Comparison of ENCODE assay signal across 19 mouse cellular contexts in genomic region chr17:29316891-29317290, GRCm38 (mm10). TPM values are rescaled to one million over a fixed set of nuclear protein-coding genes. Genes with fewer than 3 reads are reported as not detected.
DNase-seq lines count a peak whose midpoint lies in the region; ATAC-seq and TF ChIP-seq lines count a peak whose summit lies in the region.
"Had no signal": no experiment of that assay in that cellular context is flagged by ENCODE, and none has a peak within 500 bp of the region (broad histone marks: within the 10 kb centered on the region; RNA-seq: fewer than 3 reads in every experiment).

No protein-coding gene starts in this region.

- H3K4me3 ChIP-seq in forebrain, embryonic 10.5 days: no peak overlapping the region
- no peak overlapping the region for H3K4me3 ChIP-seq in forebrain, postnatal 0 days (ENCODE audit: low read depth, low read length)
- H3K4me3 ChIP-seq in heart, embryonic 15.5 days: no peak overlapping the region
- H3K4me3 ChIP-seq in liver, adult 2 months (ENCODE audit: insufficient read depth, low read depth, low read length): no peak overlapping the region
- no peak overlapping the region for H3K4me3 ChIP-seq in liver, embryonic 12.5 days
- no peak overlapping the region for H3K4me3 ChIP-seq in thymus, adult 2 months (ENCODE audit: control insufficient read depth, insufficient read depth, low read length)
- H3K4me3 ChIP-seq: erythroblast, embryonic 14.5 days; hindbrain, embryonic 15.5 days; neural tube, embryonic 15.5 days had no signal

- peaks cover 34% of the 10 kb centered on the region for H3K27me3 ChIP-seq in forebrain, embryonic 10.5 days (ENCODE audit: poor library complexity, severe bottlenecking)
- H3K27me3 ChIP-seq in forebrain, postnatal 0 days (ENCODE audit: insufficient read depth, low read length): no peaks in the 10 kb centered on the region
- peaks cover 4% of the 10 kb centered on the region for H3K27me3 ChIP-seq in heart, embryonic 15.5 days
- H3K27me3 ChIP-seq in liver, adult 2 months (ENCODE audit: control insufficient read depth, insufficient read depth, low read length): no peaks in the 10 kb centered on the region; the same call in 1 of the 2 replicates
- peaks cover 41% of the 10 kb centered on the region for H3K27me3 ChIP-seq in liver, embryonic 12.5 days (replicated peaks)
- H3K27me3 ChIP-seq in thymus, adult 2 months (ENCODE audit: control insufficient read depth, insufficient read depth, low read length): no peaks in the 10 kb centered on the region

- WGBS in forebrain, embryonic 10.5 days: 74% methylated on average over 3 of the region's 3 CpGs
- 61% methylated on average over 3 of the region's 3 CpGs for WGBS in forebrain, postnatal 0 days
- 46% methylated on average over 3 of the region's 3 CpGs for WGBS in heart, embryonic 15.5 days
- 80% methylated on average over 3 of the region's 3 CpGs for WGBS in liver, adult 2 months
- WGBS in liver, embryonic 12.5 days (ENCODE audit: insufficient replicate concordance): 62% methylated on average over 3 of the region's 3 CpGs
- WGBS in thymus, adult 2 months: 96% methylated on average over 3 of the region's 3 CpGs

- intact Hi-C loops in heart, postnatal 14 days (cut with DNase I): no loop called here

- no peak overlapping the region for H3K4me2 ChIP-seq in forebrain, postnatal 0 days (ENCODE audit: low read depth)
- no peak overlapping the region for H3K4me2 ChIP-seq in heart, embryonic 15.5 days
- H3K4me2 ChIP-seq in liver, embryonic 12.5 days: no peak overlapping the region
- H3K4me2 ChIP-seq: hindbrain, embryonic 15.5 days; neural tube, embryonic 15.5 days had no signal

- no peak for DNase-seq in forebrain, embryonic 10.5 days (ENCODE audit: extremely low spot score, low spot score)
- DNase-seq in forebrain, postnatal 0 days: no peak
- no peak for DNase-seq in heart, postnatal 14 days
- DNase-seq in liver, adult 2 months (ENCODE audit: extremely low read depth, low read depth, low spot score): no peak
- DNase-seq in thymus, adult 2 months: no peak
- no peak for DNase-seq in left cerebral cortex, adult 11 months (ENCODE audit: low spot score)
- DNase-seq: adrenal gland, postnatal 36 days; cerebellum, postnatal 10 days; embryo, embryonic 11 days; gastrocnemius, postnatal 25 days; lung, postnatal 14 days had no signal

- peaks cover 42% of the 10 kb centered on the region for H3K4me1 ChIP-seq in forebrain, embryonic 10.5 days
- no peaks in the 10 kb centered on the region for H3K4me1 ChIP-seq in forebrain, postnatal 0 days (ENCODE audit: insufficient read depth)
- peaks cover 13% of the 10 kb centered on the region for H3K4me1 ChIP-seq in heart, embryonic 15.5 days (replicated peaks)
- H3K4me1 ChIP-seq in liver, adult 2 months (ENCODE audit: control insufficient read depth, insufficient read depth, low read length): no peaks in the 10 kb centered on the region; the same call in 1 of the 2 replicates
- peaks cover 19% of the 10 kb centered on the region for H3K4me1 ChIP-seq in liver, embryonic 12.5 days
- H3K4me1 ChIP-seq in thymus, adult 2 months (replicated peaks; ENCODE audit: control insufficient read depth, insufficient read depth, low read length): no peaks in the 10 kb centered on the region

- H3K9ac ChIP-seq in forebrain, postnatal 0 days: no peak overlapping the region
- H3K9ac ChIP-seq in heart, embryonic 15.5 days: no peak overlapping the region
- H3K9ac ChIP-seq in liver, adult 2 months (ENCODE audit: low read depth, low read length): no peak overlapping the region
- no peak overlapping the region for H3K9ac ChIP-seq in liver, embryonic 12.5 days
- H3K9ac ChIP-seq: hindbrain, embryonic 15.5 days; liver, embryonic 14.5 days; neural tube, embryonic 15.5 days had no signal

- no peaks in the 10 kb centered on the region for H3K79me2 ChIP-seq in liver, adult 2 months (ENCODE audit: control insufficient read depth, insufficient read depth, low read length)

- ATAC-seq in forebrain, postnatal 0 days: no peak
- no peak for ATAC-seq in heart, embryonic 15.5 days (replicated peaks; ENCODE audit: insufficient number of reproducible peaks, insufficient read depth, low FRiP score, low read depth)
- no peak for ATAC-seq in liver, embryonic 12.5 days
- ATAC-seq: activated CD4-positive, CD25-positive, alpha-beta regulatory T cell, adult 4 months; intestine, postnatal 0 days had no signal

- no peak for TF ChIP-seq CTCF in forebrain, postnatal 0 days (IDR thresholded peaks at IDR 0.05; ENCODE audit: low read depth)
- no peak for TF ChIP-seq CTCF in liver, adult 2 months (IDR thresholded peaks at IDR 0.05; ENCODE audit: low read depth, low read length)
- no peak for TF ChIP-seq CTCF in thymus, adult 2 months (IDR thresholded peaks at IDR 0.05; ENCODE audit: borderline replicate concordance, control insufficient read depth, extremely low read depth, insufficient read depth, low read length, poor library complexity)

- no peak for TF ChIP-seq POLR2A in liver, adult 2 months (IDR thresholded peaks at IDR 0.05; ENCODE audit: extremely low read depth, insufficient read depth, low read length)
- TF ChIP-seq POLR2A in thymus, adult 2 months (IDR thresholded peaks at IDR 0.05; ENCODE audit: control insufficient read depth, extremely low read depth, insufficient read depth, low read length, poor library complexity): no peak

- peak overlapping the region; percentile 48; the same call in 1 of the 2 replicates for H3K27ac ChIP-seq in forebrain, embryonic 10.5 days
- H3K27ac ChIP-seq in forebrain, postnatal 0 days (ENCODE audit: low read depth, low read length): no peak overlapping the region
- H3K27ac ChIP-seq in heart, embryonic 15.5 days: peak overlapping the region; percentile 61
- peak overlapping the region; percentile 78 for H3K27ac ChIP-seq in liver, adult 2 months (replicated peaks; ENCODE audit: insufficient read depth, low read depth, low read length)
- H3K27ac ChIP-seq in liver, embryonic 12.5 days: no peak overlapping the region
- no peak overlapping the region for H3K27ac ChIP-seq in thymus, adult 2 months (ENCODE audit: control insufficient read depth, insufficient read depth, low read length)
- H3K27ac ChIP-seq: hindbrain, embryonic 15.5 days; liver, embryonic 14.5 days; neural tube, embryonic 15.5 days had no signal

- no peaks in the 10 kb centered on the region for H3K36me3 ChIP-seq in forebrain, embryonic 10.5 days (replicated peaks)
- no peaks in the 10 kb centered on the region for H3K36me3 ChIP-seq in forebrain, postnatal 0 days (ENCODE audit: insufficient read depth)
- H3K36me3 ChIP-seq in heart, embryonic 15.5 days: no peaks in the 10 kb centered on the region
- no peaks in the 10 kb centered on the region for H3K36me3 ChIP-seq in liver, adult 2 months (ENCODE audit: control insufficient read depth, insufficient read depth, low read length)
- no peaks in the 10 kb centered on the region for H3K36me3 ChIP-seq in liver, embryonic 12.5 days
- H3K36me3 ChIP-seq in thymus, adult 2 months (ENCODE audit: control insufficient read depth, insufficient read depth, low read length): no peaks in the 10 kb centered on the region
- H3K36me3 ChIP-seq: hindbrain, embryonic 15.5 days; neural tube, embryonic 15.5 days had no signal

- peaks cover 6% of the 10 kb centered on the region for H3K9me3 ChIP-seq in forebrain, embryonic 10.5 days
- H3K9me3 ChIP-seq in forebrain, postnatal 0 days (ENCODE audit: low read length): no peaks in the 10 kb centered on the region
- no peaks in the 10 kb centered on the region for H3K9me3 ChIP-seq in heart, embryonic 15.5 days (replicated peaks)
- 0 out of 2 replicates have a peak, but pooled peaks cover 4% of the 10 kb centered on the region for H3K9me3 ChIP-seq in liver, embryonic 12.5 days (replicated peaks)
- H3K9me3 ChIP-seq: hindbrain, embryonic 15.5 days; neural tube, embryonic 15.5 days had no signal

RNA-seq across cellular contexts. Expression of gene Pi16, which starts 0.6 kb away (rescaled TPM):
- 0.71 and 0.73 TPM in 2 replicates for polyA plus RNA-seq in forebrain, embryonic 10.5 days (2016; fragmentation: Nextera tagmentation; extraction: Ambion mirVana)
- total RNA-seq in forebrain, postnatal 0 days (2014; rRNA removed): 3.5 and 5.7 TPM in 2 replicates
- 1.7 and 2.0 TPM in 2 replicates for polyA plus RNA-seq in forebrain, postnatal 0 days (2015; fragmentation: Nextera tagmentation; extraction: Ambion mirVana)
- 4.3 and 5.8 TPM in 2 replicates for polyA plus RNA-seq in heart, embryonic 15.5 days (2015; fragmentation: Nextera tagmentation; extraction: Ambion mirVana)
- 10 to 100 TPM; 34.3 to 47.8 TPM for total RNA-seq in heart, postnatal 14 days (2021)
- total RNA-seq in liver, adult 2 months (2014; rRNA removed): 0.13 and 0.28 TPM in 2 replicates
- 0.07 and 0.10 TPM in 2 replicates for polyA plus RNA-seq in liver, adult 2 months (2012; rRNA removed)
- 0.37 and 0.59 TPM in 2 replicates for polyA plus RNA-seq in liver, embryonic 12.5 days (2016; fragmentation: Nextera tagmentation; extraction: Ambion mirVana)
- polyA plus RNA-seq in thymus, adult 2 months (2012; rRNA removed): 22.7 and 24.5 TPM in 2 replicates

RNA-seq across cellular contexts. Expression of gene Mtch1, which starts 30.8 kb away (rescaled TPM):
- polyA plus RNA-seq in forebrain, embryonic 10.5 days (2016; fragmentation: Nextera tagmentation; extraction: Ambion mirVana): 255 and 270 TPM in 2 replicates
- total RNA-seq in forebrain, postnatal 0 days (2014; rRNA removed): 556 and 595 TPM in 2 replicates
- 459 and 504 TPM in 2 replicates for polyA plus RNA-seq in forebrain, postnatal 0 days (2015; fragmentation: Nextera tagmentation; extraction: Ambion mirVana)
- 224 and 299 TPM in 2 replicates for polyA plus RNA-seq in heart, embryonic 15.5 days (2015; fragmentation: Nextera tagmentation; extraction: Ambion mirVana)
- 100 to 1,000 TPM; 272 to 279 TPM for total RNA-seq in heart, postnatal 14 days (2021)
- total RNA-seq in liver, adult 2 months (2014; rRNA removed): 82.7 and 93.8 TPM in 2 replicates
- polyA plus RNA-seq in liver, adult 2 months (2012; rRNA removed): 136 and 143 TPM in 2 replicates
- 107 and 109 TPM in 2 replicates for polyA plus RNA-seq in liver, embryonic 12.5 days (2016; fragmentation: Nextera tagmentation; extraction: Ambion mirVana)
- 332 and 354 TPM in 2 replicates for polyA plus RNA-seq in thymus, adult 2 months (2012; rRNA removed)

RNA-seq across cellular contexts. Expression of gene Fgd2, which starts 43.8 kb away (rescaled TPM):
- 5.4 and 6.3 TPM in 2 replicates for polyA plus RNA-seq in forebrain, embryonic 10.5 days (2016; fragmentation: Nextera tagmentation; extraction: Ambion mirVana)
- total RNA-seq in forebrain, postnatal 0 days (2014; rRNA removed): 15.9 and 17.3 TPM in 2 replicates
- polyA plus RNA-seq in forebrain, postnatal 0 days (2015; fragmentation: Nextera tagmentation; extraction: Ambion mirVana): 9.2 and 14.1 TPM in 2 replicates
- 3.0 and 7.0 TPM in 2 replicates for polyA plus RNA-seq in heart, embryonic 15.5 days (2015; fragmentation: Nextera tagmentation; extraction: Ambion mirVana)
- total RNA-seq in heart, postnatal 14 days (2021): 1 to 10 TPM; 2.3 to 2.9 TPM
- total RNA-seq in liver, adult 2 months (2014; rRNA removed): 7.6 and 8.9 TPM in 2 replicates
- polyA plus RNA-seq in liver, adult 2 months (2012; rRNA removed): 4.0 and 8.8 TPM in 2 replicates
- 5.1 and 5.9 TPM in 2 replicates for polyA plus RNA-seq in liver, embryonic 12.5 days (2016; fragmentation: Nextera tagmentation; extraction: Ambion mirVana)
- polyA plus RNA-seq in thymus, adult 2 months (2012; rRNA removed): 40.0 and 56.0 TPM in 2 replicates

RNA-seq across cellular contexts. Expression of gene BC004004, which starts 48.3 kb away (rescaled TPM):
- polyA plus RNA-seq in forebrain, embryonic 10.5 days (2016; fragmentation: Nextera tagmentation; extraction: Ambion mirVana): 54.6 and 56.6 TPM in 2 replicates
- 121 and 128 TPM in 2 replicates for total RNA-seq in forebrain, postnatal 0 days (2014; rRNA removed)
- 153 and 174 TPM in 2 replicates for polyA plus RNA-seq in forebrain, postnatal 0 days (2015; fragmentation: Nextera tagmentation; extraction: Ambion mirVana)
- 91.1 and 96.0 TPM in 2 replicates for polyA plus RNA-seq in heart, embryonic 15.5 days (2015; fragmentation: Nextera tagmentation; extraction: Ambion mirVana)
- total RNA-seq in heart, postnatal 14 days (2021): 100 to 1,000 TPM; 189 to 195 TPM
- 85.9 and 94.0 TPM in 2 replicates for total RNA-seq in liver, adult 2 months (2014; rRNA removed)
- 113 and 114 TPM in 2 replicates for polyA plus RNA-seq in liver, adult 2 months (2012; rRNA removed)
- polyA plus RNA-seq in liver, embryonic 12.5 days (2016; fragmentation: Nextera tagmentation; extraction: Ambion mirVana): 51.5 and 54.6 TPM in 2 replicates
- 46.0 and 61.3 TPM in 2 replicates for polyA plus RNA-seq in thymus, adult 2 months (2012; rRNA removed)

RNA-seq across cellular contexts. Expression of gene Ppil1, which starts 52.9 kb away (rescaled TPM):
- 230 and 235 TPM in 2 replicates for polyA plus RNA-seq in forebrain, embryonic 10.5 days (2016; fragmentation: Nextera tagmentation; extraction: Ambion mirVana)
- total RNA-seq in forebrain, postnatal 0 days (2014; rRNA removed): 67.8 and 79.7 TPM in 2 replicates
- polyA plus RNA-seq in forebrain, postnatal 0 days (2015; fragmentation: Nextera tagmentation; extraction: Ambion mirVana): 103 and 106 TPM in 2 replicates
- 86.8 and 107 TPM in 2 replicates for polyA plus RNA-seq in heart, embryonic 15.5 days (2015; fragmentation: Nextera tagmentation; extraction: Ambion mirVana)
- total RNA-seq in heart, postnatal 14 days (2021): 10 to 100 TPM; 28.8 to 33.5 TPM
- 14.7 and 17.1 TPM in 2 replicates for total RNA-seq in liver, adult 2 months (2014; rRNA removed)
- polyA plus RNA-seq in liver, adult 2 months (2012; rRNA removed): 10.4 and 14.1 TPM in 2 replicates
- polyA plus RNA-seq in liver, embryonic 12.5 days (2016; fragmentation: Nextera tagmentation; extraction: Ambion mirVana): 123 and 126 TPM in 2 replicates
- 57.1 and 65.9 TPM in 2 replicates for polyA plus RNA-seq in thymus, adult 2 months (2012; rRNA removed)

Comparison
In these comparisons a context has a peak if more than half of its experiments do, and no peak if none do; other contexts are left out.
1. H3K27ac ChIP-seq: peak in forebrain, embryonic 10.5 days (single experiment), heart, embryonic 15.5 days (single experiment) and liver, adult 2 months (single experiment); none in forebrain, postnatal 0 days (single experiment), liver, embryonic 12.5 days (single experiment) and thymus, adult 2 months (single experiment).